14 mouse cellular contexts compared by ENCODE assay signal in genomic region chr6:64490313-64491067, GRCm38 (mm10).
DNase-seq lines count a peak whose midpoint lies in the region; ATAC-seq and TF ChIP-seq lines count a peak whose summit lies in the region.
"Had no signal": no experiment of that assay in that cellular context is flagged by ENCODE, and none has a peak within 500 bp of the region (broad histone marks: within the 10 kb centered on the region; RNA-seq: fewer than 3 reads in every experiment).

No protein-coding gene starts in this region.

- no peak for DNase-seq in hindbrain, embryonic 11.5 days (ENCODE audit: low spot score)
- DNase-seq in brain, adult 2 months (ENCODE audit: low read depth, low spot score) = peak; percentile 62
- peak; percentile 32 for DNase-seq in forebrain, postnatal 0 days
- DNase-seq in heart, postnatal 4 days = no peak
- no peak for DNase-seq in frontal cortex, postnatal 14 days (ENCODE audit: low spot score in 2 of 2)
- DNase-seq in embryo, embryonic 11 days = no peak
- DNase-seq: cerebellum, postnatal 10 days; gastrocnemius, postnatal 25 days; thymus, postnatal 14 days had no signal

- 0 out of 2 replicates have a peak, but pooled peaks have one; percentile 48 for ATAC-seq in hindbrain, embryonic 12.5 days (ENCODE audit: low FRiP score)
- ATAC-seq in hindbrain, embryonic 11.5 days (ENCODE audit: low FRiP score) = no peak
- ATAC-seq in forebrain, postnatal 0 days = peak; percentile 95
- ATAC-seq in midbrain, embryonic 15.5 days (replicated peaks) = peak; percentile 96
- ATAC-seq: inflammation-experienced regulatory T-cells, adult 6 months had no signal

- no peak overlapping the region for H3K27ac ChIP-seq in hindbrain, embryonic 12.5 days
- no peak overlapping the region for H3K27ac ChIP-seq in hindbrain, embryonic 11.5 days (ENCODE audit: low read depth, low read length)
- no peak overlapping the region; the same call in 1 of the 2 replicates for H3K27ac ChIP-seq in forebrain, postnatal 0 days (ENCODE audit: low read depth, low read length)
- H3K27ac ChIP-seq in midbrain, embryonic 15.5 days = 0 out of 2 replicates have a peak overlapping the region, but pooled peaks have one; percentile 2
- H3K27ac ChIP-seq: limb, embryonic 13.5 days; liver, embryonic 14.5 days had no signal

- H3K36me3 ChIP-seq in hindbrain, embryonic 12.5 days = no peaks in the 10 kb centered on the region
- no peaks in the 10 kb centered on the region for H3K36me3 ChIP-seq in hindbrain, embryonic 11.5 days (ENCODE audit: control insufficient read depth, insufficient read depth, low read length)
- H3K36me3 ChIP-seq in forebrain, postnatal 0 days (ENCODE audit: insufficient read depth) = no peaks in the 10 kb centered on the region
- no peaks in the 10 kb centered on the region for H3K36me3 ChIP-seq in midbrain, embryonic 15.5 days (replicated peaks)
- H3K36me3 ChIP-seq: limb, embryonic 13.5 days had no signal

- H3K9ac ChIP-seq in hindbrain, embryonic 12.5 days = no peak overlapping the region
- no peak overlapping the region for H3K9ac ChIP-seq in hindbrain, embryonic 11.5 days (ENCODE audit: low read depth, low read length)
- no peak overlapping the region for H3K9ac ChIP-seq in forebrain, postnatal 0 days
- no peak overlapping the region for H3K9ac ChIP-seq in midbrain, embryonic 15.5 days
- H3K9ac ChIP-seq: limb, embryonic 13.5 days; liver, embryonic 14.5 days had no signal

- H3K4me3 ChIP-seq in hindbrain, embryonic 12.5 days = no peak overlapping the region
- H3K4me3 ChIP-seq in hindbrain, embryonic 11.5 days (ENCODE audit: low read depth, low read length) = no peak overlapping the region
- no peak overlapping the region for H3K4me3 ChIP-seq in forebrain, postnatal 0 days (ENCODE audit: low read depth, low read length)
- H3K4me3 ChIP-seq in midbrain, embryonic 15.5 days = no peak overlapping the region
- H3K4me3 ChIP-seq: limb, embryonic 13.5 days had no signal

- WGBS in hindbrain, embryonic 12.5 days = 69% methylated on average over 4 of the region's 4 CpGs
- WGBS in hindbrain, embryonic 11.5 days = 83% methylated on average over 4 of the region's 4 CpGs
- WGBS in forebrain, postnatal 0 days = 50% methylated on average over 4 of the region's 4 CpGs
- WGBS in midbrain, embryonic 15.5 days = 42% methylated on average over 4 of the region's 4 CpGs

- no peaks in the 10 kb centered on the region for H3K27me3 ChIP-seq in hindbrain, embryonic 12.5 days
- H3K27me3 ChIP-seq in hindbrain, embryonic 11.5 days (ENCODE audit: control insufficient read depth, insufficient read depth, low read length) = no peaks in the 10 kb centered on the region
- H3K27me3 ChIP-seq in forebrain, postnatal 0 days (ENCODE audit: insufficient read depth, low read length) = no peaks in the 10 kb centered on the region
- H3K27me3 ChIP-seq in midbrain, embryonic 15.5 days (replicated peaks) = no peaks in the 10 kb centered on the region
- H3K27me3 ChIP-seq: limb, embryonic 13.5 days had no signal

- no peaks in the 10 kb centered on the region for H3K4me1 ChIP-seq in hindbrain, embryonic 12.5 days
- no peaks in the 10 kb centered on the region for H3K4me1 ChIP-seq in hindbrain, embryonic 11.5 days (replicated peaks; ENCODE audit: control insufficient read depth, insufficient read depth, low read length)
- H3K4me1 ChIP-seq in forebrain, postnatal 0 days (ENCODE audit: insufficient read depth) = no peaks in the 10 kb centered on the region
- peaks cover 4% of the 10 kb centered on the region; the same call in 1 of the 2 replicates for H3K4me1 ChIP-seq in midbrain, embryonic 15.5 days
- H3K4me1 ChIP-seq: limb, embryonic 13.5 days had no signal

- no peak for TF ChIP-seq CTCF in forebrain, postnatal 0 days (IDR thresholded peaks at IDR 0.05; ENCODE audit: low read depth)

- H3K4me2 ChIP-seq in hindbrain, embryonic 12.5 days (replicated peaks) = no peak overlapping the region
- no peak overlapping the region for H3K4me2 ChIP-seq in hindbrain, embryonic 11.5 days (replicated peaks; ENCODE audit: low read depth, low read length)
- H3K4me2 ChIP-seq in forebrain, postnatal 0 days (ENCODE audit: low read depth) = no peak overlapping the region
- no peak overlapping the region for H3K4me2 ChIP-seq in midbrain, embryonic 15.5 days
- H3K4me2 ChIP-seq: limb, embryonic 13.5 days had no signal

- H3K9me3 ChIP-seq in hindbrain, embryonic 12.5 days (replicated peaks) = no peaks in the 10 kb centered on the region
- H3K9me3 ChIP-seq in hindbrain, embryonic 11.5 days (ENCODE audit: control insufficient read depth, low read length) = no peaks in the 10 kb centered on the region
- H3K9me3 ChIP-seq in forebrain, postnatal 0 days (ENCODE audit: low read length) = no peaks in the 10 kb centered on the region
- no peaks in the 10 kb centered on the region for H3K9me3 ChIP-seq in midbrain, embryonic 15.5 days
- H3K9me3 ChIP-seq: limb, embryonic 13.5 days had no signal

Comparison
In these comparisons a context has a peak if more than half of its experiments do, and no peak if none do; other contexts are left out.
1. DNase-seq: peak in brain, adult 2 months (single experiment) and forebrain, postnatal 0 days (single experiment); none in hindbrain, embryonic 11.5 days (single experiment), heart, postnatal 4 days (single experiment), frontal cortex, postnatal 14 days (0 of 2) and embryo, embryonic 11 days (single experiment).